Mouse (Mus musculus): ENCODE measurements around the gene Fcrlb. TPM values are rescaled to one million over a fixed set of nuclear protein-coding genes. Genes with fewer than 3 reads are reported as not detected.
"Not testable (repeated sequence)": the region's sequence is repeated elsewhere in the genome, so short reads cannot be mapped to it uniquely, and the experiment has no call there.

Gene Fcrlb
- not detected in 2 replicates for polyA plus RNA-seq (2014; fragmentation: Nextera tagmentation; extraction: Ambion mirVana)

- WGBS, result 68% methylated on average over 5 of the region's 5 CpGs
- DNase-seq (ENCODE audit: low spot score) (no peak), ATAC-seq (ENCODE audit: insufficient number of reproducible peaks, low FRiP score, low TSS enrichment, low read depth) (no peak)
- H3K4me3 ChIP-seq (ENCODE audit: low read depth, low read length), result no peak within 1 kb of the TSS
- no peak within 1 kb of the TSS for H3K27ac ChIP-seq (replicated peaks; ENCODE audit: low read depth, low read length)
- no peaks in the 10 kb centered on the region for H3K36me3 ChIP-seq (ENCODE audit: control insufficient read depth, insufficient read depth, low read length)
- peaks cover 11% of the 10 kb centered on the region for H3K27me3 ChIP-seq (ENCODE audit: control insufficient read depth, insufficient read depth, low read length)
- H3K9me3 ChIP-seq (ENCODE audit: control insufficient read depth, low read length), result no peaks in the 10 kb centered on the region
- H3K9ac ChIP-seq (ENCODE audit: low read length), result no peak within 1 kb of the TSS
- H3K4me1 ChIP-seq (ENCODE audit: control insufficient read depth, insufficient read depth, low read length), result no peaks in the 10 kb centered on the region
- no peak within 1 kb of the TSS for H3K4me2 ChIP-seq (ENCODE audit: low read depth, severe bottlenecking)
Observed at GRCm38 (mm10) chr1:170912891-170913615, at the start of gene Fcrlb. TSS of gene Fcrlb (minus strand) at chr1:170912941.

DNA sequence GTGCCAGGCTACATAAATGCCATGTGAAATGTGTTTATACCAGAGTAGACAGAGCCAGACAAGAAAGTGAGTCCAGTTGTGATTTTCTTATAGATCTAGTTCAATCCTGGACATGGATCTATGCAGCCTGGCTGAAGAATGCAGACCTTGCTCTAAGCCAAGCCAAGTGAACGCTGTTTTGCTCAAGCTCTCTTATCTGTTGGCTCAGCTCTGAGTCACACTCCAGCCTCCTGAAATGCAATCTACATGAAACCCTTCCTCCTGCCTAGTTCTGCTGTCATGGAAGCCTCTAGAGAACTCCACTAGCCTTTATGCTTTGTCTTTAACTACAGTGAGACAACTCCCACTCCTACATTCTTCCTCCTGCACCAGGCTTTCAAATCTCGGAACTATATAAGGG is 49.6 kb upstream of the Fcrlb start:
- H3K27me3 ChIP-seq (ENCODE audit: control insufficient read depth, insufficient read depth, low read length), result no peaks in the 10 kb centered on the region
- H3K4me2 ChIP-seq (ENCODE audit: low read depth, severe bottlenecking), result no peak overlapping the region
- no peak overlapping the region for H3K9ac ChIP-seq (ENCODE audit: low read length)
- no peaks in the 10 kb centered on the region for H3K9me3 ChIP-seq (ENCODE audit: control insufficient read depth, low read length)
- H3K27ac ChIP-seq (replicated peaks; ENCODE audit: low read depth, low read length), result no peak overlapping the region
- ATAC-seq (ENCODE audit: insufficient number of reproducible peaks, low FRiP score, low TSS enrichment, low read depth), result no peak
- 86% methylated on average over 2 of the region's 2 CpGs for WGBS
- no peaks in the 10 kb centered on the region for H3K4me1 ChIP-seq (ENCODE audit: control insufficient read depth, insufficient read depth, low read length)
- H3K4me3 ChIP-seq (ENCODE audit: low read depth, low read length), result no peak overlapping the region
- no peaks in the 10 kb centered on the region for H3K36me3 ChIP-seq (ENCODE audit: control insufficient read depth, insufficient read depth, low read length)
- DNase-seq (ENCODE audit: low spot score), result no peak

- no peak overlapping the region for H3K4me2 ChIP-seq (ENCODE audit: low read depth, severe bottlenecking)
- 86% methylated on average over 6 of the region's 6 CpGs for WGBS
- no peak for DNase-seq (ENCODE audit: low spot score)
- no peak for ATAC-seq (ENCODE audit: insufficient number of reproducible peaks, low FRiP score, low TSS enrichment, low read depth)
- H3K27ac ChIP-seq (replicated peaks; ENCODE audit: low read depth, low read length), result no peak overlapping the region
- no peak overlapping the region for H3K4me3 ChIP-seq (ENCODE audit: low read depth, low read length)
- no peak overlapping the region for H3K9ac ChIP-seq (ENCODE audit: low read length)
- H3K27me3 ChIP-seq (ENCODE audit: control insufficient read depth, insufficient read depth, low read length), result no peaks in the 10 kb centered on the region
- H3K9me3 ChIP-seq (ENCODE audit: control insufficient read depth, low read length), result no peaks in the 10 kb centered on the region
- H3K36me3 ChIP-seq (ENCODE audit: control insufficient read depth, insufficient read depth, low read length), result no peaks in the 10 kb centered on the region
- no peaks in the 10 kb centered on the region for H3K4me1 ChIP-seq (ENCODE audit: control insufficient read depth, insufficient read depth, low read length)
Observed at GRCm38 (mm10) chr1:170961101-170961500, 48.4 kb upstream of the Fcrlb start.

GRCm38 (mm10) chr1:170959791-170960190 is 47.0 kb upstream of the Fcrlb start:
- H3K4me1 ChIP-seq (ENCODE audit: control insufficient read depth, insufficient read depth, low read length), result no peaks in the 10 kb centered on the region
- no peak overlapping the region for H3K9ac ChIP-seq (ENCODE audit: low read length)
- no peaks in the 10 kb centered on the region for H3K36me3 ChIP-seq (ENCODE audit: control insufficient read depth, insufficient read depth, low read length)
- no peak for DNase-seq (ENCODE audit: low spot score)
- H3K9me3 ChIP-seq (ENCODE audit: control insufficient read depth, low read length), result no peaks in the 10 kb centered on the region
- no peaks in the 10 kb centered on the region for H3K27me3 ChIP-seq (ENCODE audit: control insufficient read depth, insufficient read depth, low read length)
- no peak overlapping the region for H3K4me2 ChIP-seq (ENCODE audit: low read depth, severe bottlenecking)
- 64% methylated on average over 2 of the region's 2 CpGs for WGBS
- no peak for ATAC-seq (ENCODE audit: insufficient number of reproducible peaks, low FRiP score, low TSS enrichment, low read depth)
- H3K27ac ChIP-seq (replicated peaks; ENCODE audit: low read depth, low read length), result no peak overlapping the region
- no peak overlapping the region for H3K4me3 ChIP-seq (ENCODE audit: low read depth, low read length)

DNA sequence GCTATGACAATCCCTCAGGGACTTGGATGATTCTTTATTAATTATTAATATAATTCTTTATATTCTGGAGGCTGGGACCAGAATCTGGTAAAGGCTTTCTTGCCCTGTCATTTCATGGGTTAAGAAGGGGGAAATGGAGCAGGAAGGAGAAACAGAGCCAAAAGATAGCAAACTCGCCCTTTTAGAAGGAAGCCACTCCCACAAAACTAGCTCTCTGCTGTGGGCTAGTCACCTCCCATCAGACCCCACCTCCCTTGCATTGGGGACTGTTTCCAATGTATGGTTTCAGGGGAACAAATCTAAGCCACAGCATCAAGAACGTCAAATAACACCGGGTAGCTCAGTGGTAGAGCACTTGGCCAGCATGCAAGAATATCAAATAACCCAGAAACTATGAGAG is 45.5 kb upstream of the Fcrlb start:
- H3K4me3 ChIP-seq (ENCODE audit: low read depth, low read length), result no peak overlapping the region
- H3K4me2 ChIP-seq (ENCODE audit: low read depth, severe bottlenecking), result no peak overlapping the region
- ATAC-seq (ENCODE audit: insufficient number of reproducible peaks, low FRiP score, low TSS enrichment, low read depth) (no peak), DNase-seq (ENCODE audit: low spot score) (no peak)
- no peak overlapping the region for H3K27ac ChIP-seq (replicated peaks; ENCODE audit: low read depth, low read length)
- no peaks in the 10 kb centered on the region for H3K36me3 ChIP-seq (ENCODE audit: control insufficient read depth, insufficient read depth, low read length)
- no peak overlapping the region for H3K9ac ChIP-seq (ENCODE audit: low read length)
- no peaks in the 10 kb centered on the region for H3K27me3 ChIP-seq (ENCODE audit: control insufficient read depth, insufficient read depth, low read length)
- 64% methylated on average over 3 of the region's 3 CpGs for WGBS
- no peaks in the 10 kb centered on the region for H3K4me1 ChIP-seq (ENCODE audit: control insufficient read depth, insufficient read depth, low read length)
- H3K9me3 ChIP-seq (ENCODE audit: control insufficient read depth, low read length), result no peaks in the 10 kb centered on the region

DNA sequence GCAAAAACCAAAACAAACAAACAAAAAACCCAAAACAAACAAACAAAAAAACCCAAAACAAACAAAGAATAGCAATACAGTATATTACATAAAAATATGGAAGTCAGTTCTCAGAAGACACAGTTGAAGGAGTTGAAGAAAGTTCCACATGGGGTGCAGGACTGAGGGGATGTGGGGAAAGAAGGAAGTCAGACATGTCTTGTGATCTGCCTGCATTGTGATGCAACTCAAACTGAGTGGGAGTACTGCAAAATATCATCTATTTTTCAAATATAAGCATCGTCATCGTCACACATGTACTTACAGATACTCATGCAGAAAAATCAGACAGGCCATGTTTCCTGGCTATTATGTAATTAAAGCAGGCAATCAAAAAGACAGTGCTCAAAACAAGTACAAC is 40.5 kb upstream of the Fcrlb start:
- Histone ChIP-seq H3K9ac (ENCODE audit: low read length) (no peak overlapping the region), H3K27ac (replicated peaks; ENCODE audit: low read depth, low read length) (no peak overlapping the region), H3K27me3 (ENCODE audit: control insufficient read depth, insufficient read depth, low read length) (no peaks in the 10 kb centered on the region), H3K4me1 (ENCODE audit: control insufficient read depth, insufficient read depth, low read length) (no peaks in the 10 kb centered on the region), H3K9me3 (ENCODE audit: control insufficient read depth, low read length) (no peaks in the 10 kb centered on the region), H3K36me3 (ENCODE audit: control insufficient read depth, insufficient read depth, low read length) (no peaks in the 10 kb centered on the region), H3K4me3 (ENCODE audit: low read depth, low read length) (no peak overlapping the region), H3K4me2 (ENCODE audit: low read depth, severe bottlenecking) (no peak overlapping the region)
- no peak for DNase-seq (ENCODE audit: low spot score)
- 88% methylated on average over 2 of the region's 2 CpGs for WGBS
- ATAC-seq (ENCODE audit: insufficient number of reproducible peaks, low FRiP score, low TSS enrichment, low read depth), result no peak

DNA sequence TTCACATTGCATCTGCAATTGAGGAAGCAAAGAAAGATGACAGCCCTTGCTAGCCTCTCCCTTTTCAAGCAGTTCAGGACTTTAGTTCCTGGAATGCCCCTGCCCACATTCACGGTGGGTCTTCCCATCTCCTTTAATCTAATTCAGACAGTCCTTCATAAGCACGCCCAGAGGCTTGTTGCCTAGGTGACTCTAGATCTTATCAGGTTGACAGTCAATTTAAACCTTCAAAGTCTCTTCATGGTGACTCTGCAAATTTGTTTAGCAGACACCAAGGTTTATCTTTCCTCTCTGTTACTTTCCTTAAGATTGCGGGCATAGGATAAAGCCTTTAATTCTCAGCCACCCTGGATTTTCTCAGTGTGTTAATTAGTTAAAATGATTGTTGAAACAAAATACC is 38.0 kb upstream of the Fcrlb start:
- no peak overlapping the region for H3K9ac ChIP-seq (ENCODE audit: low read length)
- DNase-seq (ENCODE audit: low spot score) (no peak), ATAC-seq (ENCODE audit: insufficient number of reproducible peaks, low FRiP score, low TSS enrichment, low read depth) (no peak)
- no peaks in the 10 kb centered on the region for H3K36me3 ChIP-seq (ENCODE audit: control insufficient read depth, insufficient read depth, low read length)
- no peak overlapping the region for H3K27ac ChIP-seq (replicated peaks; ENCODE audit: low read depth, low read length)
- WGBS, result 41% methylated on average over 3 of the region's 3 CpGs
- no peaks in the 10 kb centered on the region for H3K4me1 ChIP-seq (ENCODE audit: control insufficient read depth, insufficient read depth, low read length)
- H3K4me3 ChIP-seq (ENCODE audit: low read depth, low read length), result no peak overlapping the region
- no peaks in the 10 kb centered on the region for H3K27me3 ChIP-seq (ENCODE audit: control insufficient read depth, insufficient read depth, low read length)
- no peak overlapping the region for H3K4me2 ChIP-seq (ENCODE audit: low read depth, severe bottlenecking)
- H3K9me3 ChIP-seq (ENCODE audit: control insufficient read depth, low read length), result no peaks in the 10 kb centered on the region

GRCm38 (mm10) chr1:170944908-170945307 is 32.2 kb upstream of the Fcrlb start:
- not testable (repeated sequence) for H3K27ac ChIP-seq (replicated peaks; ENCODE audit: low read depth, low read length); H3K4me1 ChIP-seq (ENCODE audit: control insufficient read depth, insufficient read depth, low read length); H3K4me2 ChIP-seq (ENCODE audit: low read depth, severe bottlenecking); H3K9me3 ChIP-seq (ENCODE audit: control insufficient read depth, low read length); H3K4me3 ChIP-seq (ENCODE audit: low read depth, low read length); H3K27me3 ChIP-seq (ENCODE audit: control insufficient read depth, insufficient read depth, low read length); ATAC-seq (ENCODE audit: insufficient number of reproducible peaks, low FRiP score, low TSS enrichment, low read depth); DNase-seq (ENCODE audit: low spot score); H3K9ac ChIP-seq (ENCODE audit: low read length); H3K36me3 ChIP-seq (ENCODE audit: control insufficient read depth, insufficient read depth, low read length)
- 93% methylated on average over 5 of the region's 9 CpGs for WGBS

DNA sequence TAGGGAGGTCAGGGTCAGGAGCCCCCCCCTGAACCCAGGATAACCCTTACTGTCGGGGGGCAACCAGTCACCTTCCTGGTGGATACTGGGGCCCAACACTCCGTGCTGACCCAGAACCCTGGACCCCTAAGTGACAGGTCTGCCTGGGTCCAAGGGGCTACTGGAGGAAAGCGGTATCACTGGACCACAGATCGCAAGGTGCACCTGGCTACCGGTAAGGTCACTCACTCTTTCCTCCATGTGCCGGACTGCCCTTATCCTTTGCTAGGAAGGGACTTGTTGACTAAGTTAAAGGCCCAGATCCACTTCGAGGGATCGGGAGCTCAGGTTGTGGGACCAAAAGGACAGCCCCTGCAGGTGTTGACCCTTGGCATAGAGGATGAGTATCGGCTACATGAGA is 31.4 kb upstream of the Fcrlb start:
- H3K36me3 ChIP-seq (ENCODE audit: control insufficient read depth, insufficient read depth, low read length); H3K4me2 ChIP-seq (ENCODE audit: low read depth, severe bottlenecking); ATAC-seq (ENCODE audit: insufficient number of reproducible peaks, low FRiP score, low TSS enrichment, low read depth); H3K9me3 ChIP-seq (ENCODE audit: control insufficient read depth, low read length); H3K9ac ChIP-seq (ENCODE audit: low read length); H3K4me1 ChIP-seq (ENCODE audit: control insufficient read depth, insufficient read depth, low read length); H3K27me3 ChIP-seq (ENCODE audit: control insufficient read depth, insufficient read depth, low read length); H3K27ac ChIP-seq (replicated peaks; ENCODE audit: low read depth, low read length); H3K4me3 ChIP-seq (ENCODE audit: low read depth, low read length); DNase-seq (ENCODE audit: low spot score): not testable (repeated sequence)
- 93% methylated on average over 9 of the region's 9 CpGs for WGBS

Data from limb, embryonic 11.5 days (tissue).